Mouse (Mus musculus): ENCODE results near the gene Gars. TPM values are rescaled to one million over a fixed set of nuclear protein-coding genes. Genes with fewer than 3 reads are reported as not detected.

Gars gene
- total RNA-seq (2021) = 100 to 1,000 TPM; 126 to 146 TPM

DNA sequence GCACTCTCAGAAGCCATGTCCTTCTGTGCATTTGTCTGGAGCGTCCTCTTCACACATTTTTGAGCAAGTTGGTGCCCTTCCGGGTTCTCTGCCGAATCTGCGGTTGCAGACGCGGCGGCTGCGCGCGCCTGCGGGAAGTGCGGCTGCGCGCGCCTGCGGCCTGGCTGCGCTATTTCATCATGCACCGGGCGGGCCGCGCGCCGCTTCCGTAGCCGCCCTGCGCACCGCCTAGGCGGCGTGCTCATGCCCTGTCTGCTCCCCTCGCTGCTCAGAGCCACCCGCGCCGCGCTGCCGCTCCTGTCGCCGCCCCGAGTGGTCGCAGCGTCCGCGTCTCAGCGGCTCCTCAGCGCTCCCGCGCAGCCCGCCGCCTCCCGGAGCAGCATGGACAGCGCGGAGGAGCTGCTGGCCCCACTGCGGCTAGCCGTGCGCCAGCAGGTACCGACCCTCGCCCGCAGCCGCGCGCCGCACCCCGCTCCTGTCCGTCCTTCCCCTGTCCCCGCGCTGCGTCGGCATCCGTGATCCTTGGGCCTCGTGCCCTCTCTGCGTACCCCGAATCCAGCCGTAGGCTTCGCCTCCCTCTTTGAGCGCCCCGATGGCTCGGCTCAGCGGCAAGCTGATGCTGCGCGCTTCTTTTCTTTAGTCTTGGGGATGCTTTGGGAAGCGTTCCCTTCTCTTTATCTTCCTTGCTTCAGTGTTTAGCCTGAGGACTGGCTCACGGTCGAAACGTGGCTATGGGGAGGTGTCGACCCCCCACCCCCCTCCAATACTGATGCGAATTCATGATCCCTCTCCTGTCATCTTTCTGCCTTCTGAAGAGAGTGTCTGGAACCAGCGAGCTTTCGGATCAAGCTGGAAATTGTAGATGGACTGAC, at the start of gene Gars:
Gene Gars, plus strand, starts transcription at position 209 of the 872 bp plus-strand sequence.
- intact Hi-C loops (cut with DNase I) = no loop called here
- DNase-seq (ENCODE audit: low spot score in 2 of 2) = peak; percentile 89 to 93

DNA sequence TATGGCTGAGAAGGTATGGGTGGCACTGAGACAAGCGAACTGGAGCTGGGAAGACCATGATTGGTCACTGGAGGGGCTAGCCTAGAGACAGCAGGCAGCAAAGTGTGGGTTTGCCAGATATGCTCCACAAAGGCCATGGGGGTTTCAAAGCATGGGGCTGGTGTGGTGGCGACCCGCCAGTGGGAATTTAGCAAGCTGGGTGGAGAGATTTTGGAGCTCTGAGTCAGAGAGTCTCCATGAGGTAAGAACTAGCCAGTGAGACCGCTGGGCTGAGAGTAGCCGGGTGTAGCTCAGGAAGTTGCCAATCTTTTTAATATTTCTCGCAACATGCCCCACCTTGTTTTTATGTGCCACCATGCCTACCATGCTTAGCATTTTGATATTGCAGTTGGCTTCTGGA, 49.7 kb upstream of the Gars start:
- intact Hi-C loops (cut with DNase I) = no loop called here

DNA sequence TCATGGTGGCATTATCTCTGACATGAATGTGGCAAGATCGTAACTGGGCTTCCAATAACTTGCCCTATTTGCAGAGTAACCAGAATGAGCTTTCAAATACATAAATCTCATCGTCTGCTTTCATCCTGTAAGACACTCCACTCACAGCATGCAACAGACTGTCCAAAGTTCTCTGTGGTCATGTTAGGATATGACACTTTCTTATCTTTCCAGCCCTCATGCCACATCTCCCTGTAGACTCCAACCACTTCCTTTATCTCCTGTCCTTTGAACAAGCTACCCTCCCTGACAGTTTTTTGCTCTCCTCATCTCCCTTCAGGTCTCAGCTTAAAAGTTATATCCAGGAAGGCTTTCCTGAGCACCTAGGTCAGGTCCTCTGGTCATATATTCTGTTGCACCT, 46.6 kb upstream of the Gars start:
- intact Hi-C loops (cut with DNase I) = loop anchor here (5.0 kb wide), 1 partner anchor 174 kb away; the partner anchor contains the start of gene Znrf2
- no peak for DNase-seq (ENCODE audit: low spot score in 2 of 2)

More for the DNA sequence above, 49.7 kb upstream of the Gars start:
- DNase-seq (ENCODE audit: low spot score in 2 of 2) = no peak

DNA sequence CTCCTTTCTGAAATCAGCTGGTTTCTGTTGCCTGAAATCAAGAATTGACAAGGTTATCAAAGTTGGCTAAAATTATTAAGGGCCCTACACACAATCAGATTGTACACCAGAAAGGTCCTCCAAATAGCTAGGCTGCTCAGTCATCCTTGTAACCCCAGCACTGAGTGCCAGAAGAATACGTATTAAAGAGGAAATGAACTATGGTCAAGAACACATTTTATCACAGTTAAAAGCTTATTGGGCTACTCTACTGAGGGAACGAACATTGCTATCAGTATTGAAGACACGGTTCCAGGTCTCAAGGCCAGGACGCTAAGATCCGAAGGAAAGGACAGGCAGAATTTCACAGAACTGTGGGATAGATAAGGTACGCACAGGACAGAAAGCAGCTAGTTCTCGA, 45.7 kb upstream of the Gars start:
- intact Hi-C loops (cut with DNase I) = loop anchor here (5.0 kb wide), 1 partner anchor 175 kb away; the partner anchor contains the start of gene Znrf2

DNA sequence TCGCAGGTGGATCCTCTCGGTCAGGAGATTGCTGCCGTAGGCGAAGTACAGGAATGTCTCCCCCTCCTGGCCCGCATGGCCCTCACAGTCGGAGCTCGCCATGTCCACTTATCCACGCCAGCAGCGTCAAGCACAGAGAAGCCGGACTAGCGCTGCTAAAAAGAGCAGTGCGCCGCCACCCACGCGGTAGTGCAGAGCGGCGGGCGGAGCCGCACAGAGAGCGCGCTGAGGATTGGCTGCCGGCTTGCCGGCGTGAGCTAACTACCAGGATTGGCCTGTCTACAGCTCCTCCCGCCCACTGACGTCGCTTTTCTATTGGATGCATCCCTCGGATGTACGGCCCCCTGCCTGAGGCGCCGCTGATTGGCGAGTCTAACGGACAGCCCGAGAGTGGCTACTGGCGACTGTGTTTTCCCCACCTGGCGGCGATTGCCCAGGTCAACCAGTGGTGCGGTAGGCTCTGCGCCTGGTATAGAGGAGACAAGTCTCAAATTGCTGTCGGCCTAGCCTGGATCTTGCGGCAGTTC, 45.0 kb upstream of the Gars start, which contains the start of gene Ggct:
Gene Ggct, minus strand, starts transcription at position 217 of the 527 bp plus-strand sequence.
- DNase-seq (ENCODE audit: low spot score in 2 of 2) = peak; percentile 94 to 95
- intact Hi-C loops (cut with DNase I) = loop anchor here (5.0 kb wide), 1 partner anchor 175 kb away; the partner anchor contains the start of gene Znrf2

More for the DNA sequence above, 45.7 kb upstream of the Gars start:
- no peak for DNase-seq (ENCODE audit: low spot score in 2 of 2)

DNA sequence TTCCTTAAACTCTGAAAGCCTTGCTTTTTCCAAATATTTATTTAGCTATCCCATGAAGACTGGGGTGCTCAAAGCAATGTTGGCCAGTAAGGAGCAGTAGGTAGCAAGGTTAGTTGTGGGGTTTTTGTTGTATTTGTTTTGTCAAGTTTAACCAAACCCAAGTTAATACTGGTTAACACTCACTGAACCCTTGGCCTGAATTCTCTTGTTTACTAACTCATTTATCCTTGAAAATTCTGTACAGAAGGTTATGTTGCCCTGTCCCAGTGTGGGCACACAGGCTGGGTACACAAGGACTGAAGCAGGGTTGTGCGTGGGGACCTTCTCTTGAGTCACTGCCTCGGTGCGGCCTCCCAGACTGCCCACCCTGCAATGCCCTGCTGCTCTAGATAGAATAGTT, 41.4 kb upstream of the Gars start:
- intact Hi-C loops (cut with DNase I) = no loop called here
- DNase-seq (ENCODE audit: low spot score in 2 of 2) = no peak

DNA sequence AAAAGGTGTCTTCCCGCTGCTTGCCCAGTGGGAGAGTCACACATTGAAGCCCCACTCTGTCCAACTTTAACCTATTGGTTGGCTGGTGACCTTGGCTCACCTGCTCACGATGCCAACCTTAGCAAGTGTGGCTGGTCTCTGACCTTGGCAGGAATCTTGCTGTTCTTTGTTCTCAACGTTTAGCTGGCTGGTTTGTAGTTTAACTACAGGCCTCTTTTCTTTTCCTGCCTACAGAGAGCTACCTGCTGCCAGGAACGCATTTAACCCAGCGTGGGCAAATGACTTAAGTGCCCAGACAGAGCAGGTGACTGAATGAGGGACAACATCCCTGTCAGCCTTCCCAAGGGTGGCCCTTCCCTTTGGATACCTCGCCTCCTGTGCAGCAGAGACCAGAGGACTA, 40.1 kb upstream of the Gars start:
- intact Hi-C loops (cut with DNase I) = no loop called here
- DNase-seq (ENCODE audit: low spot score in 2 of 2) = no peak

DNA sequence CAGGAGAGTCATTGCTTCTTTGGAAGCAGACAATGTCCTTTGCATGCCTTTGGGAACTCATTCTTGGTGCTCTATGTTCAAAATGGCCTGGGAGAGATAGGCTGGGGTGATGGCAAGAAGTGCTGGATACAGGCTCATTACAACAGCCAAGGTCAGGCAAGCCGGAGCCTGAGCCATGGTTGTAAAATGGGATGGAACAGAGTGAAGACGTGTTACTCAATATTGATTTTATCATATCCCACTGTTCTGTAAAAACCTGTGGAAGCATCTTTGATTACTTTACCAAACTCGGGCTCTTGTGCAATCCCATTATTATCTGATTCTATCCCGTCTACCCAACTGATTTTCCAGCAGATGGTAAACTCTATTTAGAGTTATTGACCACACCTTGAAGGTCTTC, 36.5 kb upstream of the Gars start:
- intact Hi-C loops (cut with DNase I) = no loop called here
- DNase-seq (ENCODE audit: low spot score in 2 of 2) = no peak

DNA sequence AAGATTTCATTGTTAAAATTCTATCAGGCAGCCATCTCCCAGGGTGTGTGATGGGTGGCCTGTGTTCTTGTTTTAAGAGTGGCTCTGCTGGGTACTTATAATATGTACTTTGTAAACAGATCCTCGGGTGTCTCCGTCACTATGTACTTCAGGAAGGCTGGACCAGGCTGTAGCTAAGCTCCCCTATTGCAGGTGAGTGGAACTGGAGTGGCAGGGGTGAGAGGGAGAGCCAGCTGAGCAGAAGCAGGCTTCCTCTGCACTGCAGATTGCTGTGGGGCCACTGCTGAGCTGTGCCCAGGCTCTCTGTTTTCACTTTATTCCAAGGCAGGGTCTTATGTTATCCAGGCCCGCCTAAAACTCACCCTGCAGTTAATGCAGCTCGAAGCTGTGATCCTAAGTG, 35.4 kb upstream of the Gars start:
- intact Hi-C loops (cut with DNase I) = no loop called here
- no peak for DNase-seq (ENCODE audit: low spot score in 2 of 2)

DNA sequence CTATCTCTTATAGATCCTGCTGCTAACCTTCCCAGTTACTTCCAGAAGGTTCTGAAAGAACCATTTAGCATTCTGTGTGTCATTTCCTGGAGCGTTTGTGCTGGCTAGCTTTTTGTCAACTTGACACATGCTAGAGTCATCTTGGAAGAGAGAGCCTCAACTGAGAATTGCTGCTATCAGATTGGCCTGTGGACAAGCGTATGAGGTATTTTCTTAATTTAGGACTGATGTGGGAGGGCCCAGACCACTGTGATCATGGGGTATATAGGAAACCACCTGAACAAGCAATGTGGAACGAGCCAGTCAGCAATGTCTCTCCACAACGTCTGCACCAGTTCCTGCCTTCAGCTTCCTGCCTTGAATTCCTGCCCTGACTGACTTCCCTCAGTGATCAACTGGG, 34.2 kb upstream of the Gars start:
- no peak for DNase-seq (ENCODE audit: low spot score in 2 of 2)
- intact Hi-C loops (cut with DNase I) = no loop called here

DNA sequence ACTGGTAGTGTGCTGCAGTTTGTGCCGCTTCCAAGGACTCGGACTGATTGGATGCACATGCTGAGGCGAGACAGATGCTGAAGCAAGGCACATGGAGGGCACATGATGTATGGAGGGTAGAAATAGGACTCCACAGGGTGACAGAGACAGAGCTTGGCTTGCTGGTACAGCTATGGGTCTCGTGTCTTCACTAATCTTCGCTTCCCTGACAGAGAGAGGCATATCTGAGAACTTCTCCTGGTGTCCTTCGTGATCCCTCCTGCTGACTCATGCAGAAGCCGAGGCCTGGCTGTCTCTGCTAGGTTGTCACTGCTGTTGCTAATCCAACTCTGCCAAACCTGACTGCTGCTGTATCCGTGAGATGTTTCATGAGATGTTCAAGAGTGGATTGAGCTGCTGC, 29.4 kb upstream of the Gars start:
- DNase-seq (ENCODE audit: low spot score in 2 of 2) = no peak
- intact Hi-C loops (cut with DNase I) = no loop called here

DNA sequence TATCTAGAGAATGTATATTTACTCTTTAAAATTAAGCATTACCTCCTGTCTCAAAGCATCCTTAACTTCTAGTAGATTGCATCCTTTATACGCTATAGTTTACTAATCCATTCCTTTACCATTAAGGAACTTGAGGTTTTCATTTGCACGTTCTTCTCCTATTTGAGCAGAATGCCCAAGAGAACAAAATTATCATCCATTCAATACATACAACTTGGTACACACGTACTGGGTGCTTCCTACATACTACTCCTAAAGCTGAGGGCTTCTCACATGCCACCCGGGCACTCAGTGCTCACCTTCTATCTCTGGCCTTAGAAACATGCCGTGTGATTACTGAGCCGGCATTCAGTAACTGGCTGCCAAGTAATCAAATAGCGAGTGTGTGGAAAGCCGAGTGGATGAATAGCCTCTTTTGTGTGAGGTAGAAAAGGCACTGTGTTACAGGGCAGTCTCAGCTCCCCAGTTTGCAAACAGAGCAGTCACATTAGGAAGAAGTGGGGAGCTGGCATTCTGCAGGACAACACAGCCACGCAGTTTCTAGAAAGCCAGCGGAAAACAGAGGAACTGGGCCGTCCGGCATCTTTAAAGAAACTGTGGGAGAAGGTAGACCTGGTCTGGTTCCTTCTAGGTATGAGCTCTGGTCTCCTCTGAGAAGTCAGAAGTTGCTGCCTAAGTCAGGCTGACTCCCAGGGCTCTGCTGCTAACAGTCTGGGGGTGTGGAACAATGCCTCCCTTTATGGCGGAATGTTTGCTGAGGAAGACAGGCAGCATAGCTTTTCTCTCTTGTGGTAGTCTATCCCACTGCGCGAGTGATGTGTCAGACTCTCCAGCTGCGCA, 28.2 kb upstream of the Gars start:
- intact Hi-C loops (cut with DNase I) = loop anchor here (10.0 kb wide), 1 partner anchor 305 kb away; no protein-coding TSS in a partner anchor

DNA sequence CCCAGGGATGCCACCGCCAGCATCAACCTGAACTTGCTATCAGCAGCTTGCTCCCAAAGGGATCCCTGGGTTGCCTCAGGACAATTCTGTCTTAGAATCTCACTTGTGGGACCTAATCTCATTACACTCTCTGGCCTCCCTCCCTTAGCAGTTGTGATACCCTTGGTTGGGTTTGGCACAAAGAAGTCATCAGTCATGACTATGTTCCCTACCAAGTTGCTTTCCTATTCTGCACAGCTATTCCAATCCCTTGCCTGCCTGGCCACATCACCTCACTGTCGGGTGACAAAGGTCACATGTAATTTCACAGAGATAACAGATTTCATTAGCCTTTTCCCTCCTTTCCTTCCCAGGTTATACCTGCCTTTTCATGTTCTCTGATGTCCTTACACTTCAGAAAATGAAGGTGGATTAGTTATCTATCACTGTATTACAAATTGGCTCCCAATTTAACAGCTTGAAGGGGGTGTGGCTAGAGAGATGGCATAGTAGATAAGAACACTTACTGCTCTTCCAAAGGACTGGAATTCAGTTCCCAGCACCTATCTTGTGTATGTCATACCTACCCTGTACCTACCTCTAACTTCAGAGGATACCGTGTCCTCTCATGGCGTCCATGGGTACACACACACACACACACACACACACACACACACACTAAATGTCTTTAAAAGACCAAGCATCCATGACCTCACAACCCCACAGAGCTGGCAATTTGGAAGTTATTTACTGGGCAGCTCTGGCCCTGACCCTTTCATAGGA, 27.3 kb upstream of the Gars start:
- intact Hi-C loops (cut with DNase I) = loop anchor here (10.0 kb wide), 1 partner anchor 306 kb away; no protein-coding TSS in a partner anchor
- no peak for DNase-seq (ENCODE audit: low spot score in 2 of 2)

More for the DNA sequence above, 28.2 kb upstream of the Gars start:
- no peak for DNase-seq (ENCODE audit: low spot score in 2 of 2)

DNA sequence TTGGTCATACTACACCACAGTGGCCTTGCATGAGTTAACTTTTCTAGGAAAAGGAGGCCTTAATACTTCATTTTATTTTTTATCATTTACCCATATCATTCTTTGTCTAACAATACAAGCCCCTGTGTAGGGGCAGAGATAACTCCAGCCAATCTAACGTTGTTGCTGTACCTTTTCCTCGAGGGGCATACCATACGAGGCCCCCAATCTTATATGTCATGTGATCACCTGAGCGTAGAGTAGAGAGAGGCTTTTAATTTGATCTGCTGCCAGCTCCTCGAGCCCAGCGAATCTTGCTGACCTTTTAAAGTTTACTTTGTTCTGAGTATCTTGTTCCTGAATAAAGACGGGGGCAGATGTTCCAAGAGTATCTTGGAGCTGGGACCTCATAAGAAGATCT, 25.3 kb upstream of the Gars start:
- intact Hi-C loops (cut with DNase I) = loop anchor here (10.0 kb wide), 1 partner anchor 308 kb away; no protein-coding TSS in a partner anchor
- no peak for DNase-seq (ENCODE audit: low spot score in 2 of 2)

DNA sequence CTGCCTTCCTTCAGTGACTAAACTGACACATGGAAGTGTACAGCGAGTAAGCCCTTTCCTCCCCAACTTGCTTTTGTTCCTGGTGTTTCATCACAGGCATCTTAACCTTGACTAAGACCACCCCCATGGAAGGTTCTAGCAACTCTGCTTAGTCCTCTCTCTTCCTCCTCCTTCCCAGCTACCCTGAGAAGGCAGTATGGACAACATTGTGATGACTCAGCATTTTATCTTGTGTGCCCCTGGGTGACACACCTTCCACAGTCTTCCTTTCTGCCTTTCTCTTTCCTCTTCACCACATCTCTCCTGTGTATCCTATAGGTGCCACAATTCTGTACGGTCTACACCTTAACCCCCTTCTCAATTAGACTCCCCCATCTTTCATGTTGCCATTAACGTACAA, 23.6 kb upstream of the Gars start:
- intact Hi-C loops (cut with DNase I) = loop anchor here (10.0 kb wide), 1 partner anchor 309 kb away; no protein-coding TSS in a partner anchor
- no peak for DNase-seq (ENCODE audit: low spot score in 2 of 2)

DNA sequence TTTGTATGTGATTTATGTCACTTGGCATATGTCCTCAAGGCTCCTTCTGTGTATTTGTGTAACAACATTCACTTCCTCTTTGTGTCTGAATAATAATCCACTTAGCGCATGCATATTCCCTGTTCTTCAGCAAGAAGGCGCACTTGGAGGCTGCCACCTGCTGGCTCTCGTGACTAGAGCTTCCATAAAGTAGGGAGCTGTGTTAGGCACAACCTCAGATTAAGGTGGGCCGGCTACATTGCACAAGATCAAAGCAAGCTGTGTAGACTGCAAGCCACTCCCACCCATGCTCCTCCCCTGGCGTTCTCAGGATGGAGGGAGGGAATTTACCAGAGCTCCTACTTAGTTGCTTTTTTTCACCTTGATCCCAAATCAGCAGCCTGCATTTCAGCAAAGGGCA, 21.6 kb upstream of the Gars start:
- intact Hi-C loops (cut with DNase I) = loop anchor here (5.0 to 10.0 kb wide), 2 partner anchors 94 to 311 kb away; no protein-coding TSS in a partner anchor

DNA sequence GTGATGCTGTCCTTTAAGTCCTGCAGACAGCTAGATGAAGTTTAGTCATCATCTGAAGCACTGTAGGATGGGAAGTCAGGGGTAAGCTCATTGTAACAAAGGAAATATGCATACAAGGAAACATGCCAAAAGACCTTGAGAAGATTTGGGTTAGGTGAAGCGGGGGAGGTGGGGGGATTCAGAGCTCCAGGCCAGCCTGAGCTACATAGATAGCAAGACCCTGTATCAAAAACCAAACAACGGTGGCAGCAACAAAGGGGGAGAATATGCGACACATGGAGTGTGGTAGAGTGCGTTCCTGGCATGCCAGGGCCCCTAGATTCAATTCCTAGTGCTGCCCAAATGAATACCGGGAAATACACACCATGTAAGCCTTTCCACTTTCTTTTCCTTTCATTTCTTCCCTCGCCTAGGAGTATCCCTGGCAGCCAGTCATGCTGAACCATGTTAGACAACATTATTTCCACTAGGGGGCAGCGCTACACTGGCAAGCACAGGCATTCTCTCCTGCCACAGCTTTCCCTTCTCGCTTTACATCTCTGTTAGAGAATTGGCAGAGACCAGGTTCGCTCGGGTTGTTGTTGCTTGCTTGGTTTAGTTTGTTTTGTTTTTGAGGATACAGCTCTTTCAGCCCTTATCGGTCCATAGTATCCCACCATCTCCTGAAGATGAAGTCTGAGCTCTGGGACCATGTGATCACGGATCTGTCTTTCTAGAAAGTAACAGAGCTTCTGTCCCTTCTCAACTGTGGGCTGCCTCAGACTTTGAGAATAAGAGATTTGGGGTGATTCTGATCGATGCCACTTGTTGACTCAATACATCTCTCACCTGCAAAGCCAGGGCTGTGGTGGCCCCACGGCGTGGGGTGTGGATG, 20.9 kb upstream of the Gars start:
- DNase-seq (ENCODE audit: low spot score in 2 of 2) = peak; percentile 46 to 55
- intact Hi-C loops (cut with DNase I) = loop anchor here (1.0 to 10.0 kb wide), 3 partner anchors 95 to 312 kb away; no protein-coding TSS in a partner anchor

More for the DNA sequence above, 21.6 kb upstream of the Gars start:
- DNase-seq (ENCODE audit: low spot score in 2 of 2) = peak; percentile 36 to 38

DNA sequence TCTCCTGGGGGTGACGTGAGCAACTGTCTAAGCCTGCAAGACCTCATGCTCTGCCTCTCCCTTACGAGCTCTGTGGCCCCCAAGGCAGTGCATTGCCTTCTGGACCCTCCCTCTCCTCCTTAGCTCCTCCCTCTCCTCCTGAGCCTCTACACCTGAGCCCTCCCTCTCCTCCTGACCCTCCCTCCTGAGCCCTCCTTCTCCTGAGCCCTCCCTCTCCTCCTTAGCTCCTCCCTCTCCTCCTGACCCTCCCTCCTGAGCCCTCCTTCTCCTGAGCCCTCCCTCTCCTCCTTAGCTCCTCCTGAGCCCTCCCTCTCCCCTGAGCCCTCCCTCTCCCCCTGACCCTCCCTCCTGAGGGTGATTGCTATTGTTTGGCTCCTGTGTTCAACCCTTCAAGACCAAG, 19.4 kb upstream of the Gars start:
- intact Hi-C loops (cut with DNase I) = loop anchor here (5.0 to 10.0 kb wide), 2 partner anchors 96 to 314 kb away; no protein-coding TSS in a partner anchor
- no peak for DNase-seq (ENCODE audit: low spot score in 2 of 2)
